Mouse (Mus musculus): ENCODE results near the gene Olfr382. TPM values are rescaled to one million over a fixed set of nuclear protein-coding genes. Genes with fewer than 3 reads are reported as not detected.
"Not testable (repeated sequence)": the region's sequence is repeated elsewhere in the genome, so short reads cannot be mapped to it uniquely, and the experiment has no call there.

Olfr382 gene
- total RNA-seq (2021) = not detected
- long read RNA-seq, experiment 1 = 0 reads
- long read RNA-seq, experiment 2 = 0 reads

DNA sequence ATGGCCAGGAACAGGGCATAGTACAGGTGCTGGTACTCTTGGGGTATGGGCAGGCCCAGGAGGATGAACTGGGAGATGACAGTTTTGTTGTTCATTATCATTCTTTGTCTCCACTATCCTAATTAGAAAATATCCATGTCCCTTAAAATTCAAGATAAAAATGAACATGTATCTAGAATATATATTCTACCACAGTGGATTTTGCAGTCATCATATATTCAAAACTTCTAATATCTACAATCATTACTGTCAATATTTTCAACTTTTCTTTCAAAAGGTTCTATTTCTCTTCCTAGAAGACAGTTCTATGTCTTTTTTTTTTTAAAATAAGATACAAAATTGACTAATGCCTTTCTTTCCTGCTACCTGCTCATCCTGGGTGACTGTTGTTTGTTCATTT, at the start of gene Olfr382:
Olfr382 (minus strand) TSS at position 101 of the 400 bp plus-strand sequence.
- no peak for DNase-seq (ENCODE audit: low spot score in 2 of 2)

GRCm38 (mm10) chr11:73528971-73529370, 12.0 kb upstream of the Olfr382 start:
- not testable (repeated sequence) for DNase-seq (ENCODE audit: low spot score in 2 of 2)

DNA sequence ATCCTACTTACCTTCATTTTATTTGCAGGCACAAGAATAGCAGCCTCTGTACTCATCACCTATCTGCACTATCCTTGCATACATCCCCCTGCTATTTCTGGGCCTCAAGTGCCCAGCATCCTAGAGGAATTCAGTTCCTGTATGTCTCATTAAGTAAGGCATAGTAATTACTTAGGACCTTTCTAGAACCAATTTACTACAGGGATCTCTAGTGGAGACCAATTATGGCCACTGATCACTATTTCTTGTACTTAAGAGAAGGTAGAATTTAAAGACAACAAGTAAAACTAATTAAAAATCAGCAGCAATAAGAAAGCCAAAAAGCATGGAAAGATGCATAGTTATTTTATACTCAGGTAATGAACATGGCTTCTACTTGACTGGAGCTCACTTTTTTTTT, 25.5 kb downstream of the Olfr382 start, which contains the start of gene Olfr381:
Olfr381 (minus strand) TSS at position 101 of the 400 bp plus-strand sequence.
- no peak for DNase-seq (ENCODE audit: low spot score in 2 of 2)

Other genes starting within 250 kb of the Olfr382 start
- under 1 TPM; 0.41 to 0.55 TPM for gene Trpv3, start 249.8 kb downstream of the Olfr382 start, total RNA-seq (2021)
- 1 to 10 TPM; 3.8 to 4.5 TPM for gene Aspa, start 187.6 kb downstream of the Olfr382 start, total RNA-seq (2021)
- gene Gm49340, start 187.5 kb downstream of the Olfr382 start, total RNA-seq (2021) = not detected
- gene Spata22, start 187.5 kb downstream of the Olfr382 start, total RNA-seq (2021) = not detected
- not detected for gene Olfr20, start 166.4 kb downstream of the Olfr382 start, total RNA-seq (2021)
- not detected for gene Olfr376, start 146.0 kb downstream of the Olfr382 start, total RNA-seq (2021)
- not detected for gene Olfr1, start 117.6 kb downstream of the Olfr382 start, total RNA-seq (2021)
- gene Olfr378, start 88.7 kb downstream of the Olfr382 start, total RNA-seq (2021) = not detected
- gene Olfr380, start 59.7 kb downstream of the Olfr382 start, total RNA-seq (2021) = not detected
- gene Olfr381, start 25.6 kb downstream of the Olfr382 start, total RNA-seq (2021) = not detected
- not detected for gene Olfr385, start 75.8 kb upstream of the Olfr382 start, total RNA-seq (2021)
- not detected for gene Olfr384, start 81.4 kb upstream of the Olfr382 start, total RNA-seq (2021)
- gene Zfp735, start 171.6 kb upstream of the Olfr382 start, total RNA-seq (2021) = not detected

All from layer of hippocampus, postnatal 14 days (tissue).